Mouse (Mus musculus): ENCODE measurements around the gene E030018B13Rik. TPM values are rescaled to one million over a fixed set of nuclear protein-coding genes. Genes with fewer than 3 reads are reported as not detected.
A peak's percentile ranks its signal among the peaks of the same experiment; 100 is the strongest.

E030018B13Rik gene
- total RNA-seq, 2 experiments from 2014 or later: not detected

- DNase-seq (ENCODE audit: low spot score in 2 of 2): no peak
These were observed 2.6 kb upstream of the E030018B13Rik start for GRCm38 (mm10) chr7:63913724-63914692.

GRCm38 (mm10) chr7:63914891-63915290 lies 1.8 kb upstream of the E030018B13Rik start:
- DNase-seq (ENCODE audit: low spot score in 2 of 2): no peak

- no peak for DNase-seq (ENCODE audit: low spot score in 2 of 2)
These were observed 1.0 kb downstream of the E030018B13Rik start for GRCm38 (mm10) chr7:63917693-63918092.

GRCm38 (mm10) chr7:63918771-63919768 lies 2.4 kb downstream of the E030018B13Rik start:
- DNase-seq (ENCODE audit: low spot score in 2 of 2): no peak

GRCm38 (mm10) chr7:63921909-63922562 lies 5.4 kb downstream of the E030018B13Rik start:
- DNase-seq (ENCODE audit: low spot score in 2 of 2): no peak

GRCm38 (mm10) chr7:63922571-63922970 lies 5.9 kb downstream of the E030018B13Rik start:
- no peak for DNase-seq (ENCODE audit: low spot score in 2 of 2)

GRCm38 (mm10) chr7:63922975-63923374 lies 6.3 kb downstream of the E030018B13Rik start:
- DNase-seq (ENCODE audit: low spot score in 2 of 2): no peak

- no peak for DNase-seq (ENCODE audit: low spot score in 2 of 2)
These were observed 7.5 kb downstream of the E030018B13Rik start for GRCm38 (mm10) chr7:63924151-63924550.

GRCm38 (mm10) chr7:63924747-63925412 lies 8.2 kb downstream of the E030018B13Rik start:
- DNase-seq (ENCODE audit: low spot score in 2 of 2): peak in 1 of 2 experiments; percentile 65

- no peak for DNase-seq (ENCODE audit: low spot score in 2 of 2)
These were observed 9.0 kb downstream of the E030018B13Rik start for GRCm38 (mm10) chr7:63925413-63926360.

GRCm38 (mm10) chr7:63926492-63926891 lies 9.8 kb downstream of the E030018B13Rik start:
- no peak for DNase-seq (ENCODE audit: low spot score in 2 of 2)

GRCm38 (mm10) chr7:63927121-63927520 lies 10.5 kb downstream of the E030018B13Rik start:
- no peak for DNase-seq (ENCODE audit: low spot score in 2 of 2)

GRCm38 (mm10) chr7:63929080-63929479 lies 12.4 kb downstream of the E030018B13Rik start:
- DNase-seq (ENCODE audit: low spot score in 2 of 2): no peak

- DNase-seq (ENCODE audit: low spot score in 2 of 2): no peak
These were observed 13.5 kb downstream of the E030018B13Rik start for GRCm38 (mm10) chr7:63930132-63930531.

- no peak for DNase-seq (ENCODE audit: low spot score in 2 of 2)
These were observed 14.1 kb downstream of the E030018B13Rik start for GRCm38 (mm10) chr7:63930766-63931165.

- no peak for DNase-seq (ENCODE audit: low spot score in 2 of 2)
These were observed 15.8 kb downstream of the E030018B13Rik start for GRCm38 (mm10) chr7:63932461-63932860.

- DNase-seq (ENCODE audit: low spot score in 2 of 2): no peak
These were observed 17.2 kb downstream of the E030018B13Rik start for GRCm38 (mm10) chr7:63933905-63934304.

GRCm38 (mm10) chr7:63934530-63934929 lies 17.9 kb downstream of the E030018B13Rik start:
- no peak for DNase-seq (ENCODE audit: low spot score in 2 of 2)

- no peak for DNase-seq (ENCODE audit: low spot score in 2 of 2)
These were observed 19.1 kb downstream of the E030018B13Rik start for GRCm38 (mm10) chr7:63935809-63936187.
